ENCODE assay signal across 9 mouse cellular contexts in the genomic region with DNA sequence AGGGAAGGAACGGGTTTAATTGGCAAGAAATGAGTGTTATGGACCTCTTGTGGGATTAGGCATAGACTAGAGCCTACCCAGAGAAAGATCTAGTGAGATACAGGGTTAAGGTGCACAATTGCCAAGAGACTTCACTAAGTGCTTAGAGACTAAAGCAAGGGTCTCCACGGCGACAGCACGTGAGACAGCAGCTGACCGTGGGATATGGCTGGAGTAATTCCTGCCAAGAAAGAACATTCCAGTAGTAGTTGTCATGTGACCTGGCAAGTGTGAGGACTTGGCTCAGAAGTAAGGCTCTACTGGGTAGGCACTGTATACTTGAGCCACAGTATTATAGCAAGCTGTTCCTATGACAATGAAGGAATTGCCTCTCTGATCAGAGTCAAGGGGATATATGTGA. TPM values are rescaled to one million over a fixed set of nuclear protein-coding genes. Genes with fewer than 3 reads are reported as not detected.
DNase-seq lines count a peak whose midpoint lies in the region; ATAC-seq and TF ChIP-seq lines count a peak whose summit lies in the region.
"Had no signal": no experiment of that assay in that cellular context is flagged by ENCODE, and none has a peak within 500 bp of the region (broad histone marks: within the 10 kb centered on the region; RNA-seq: fewer than 3 reads in every experiment).

No protein-coding gene starts in this region.

- peak; percentile 55; the same call in 1 of the 2 replicates for ATAC-seq in forebrain, embryonic 13.5 days
- peak; percentile 82 for ATAC-seq in midbrain, postnatal 0 days (ENCODE audit: low FRiP score)
- no peak for ATAC-seq in midbrain, embryonic 15.5 days (replicated peaks)
- ATAC-seq in stomach, embryonic 15.5 days (ENCODE audit: insufficient read depth, low FRiP score, low read depth) = no peak; the same call in 1 of the 2 replicates
- no peak for ATAC-seq in liver, postnatal 0 days

- no peak overlapping the region for H3K4me2 ChIP-seq in forebrain, embryonic 13.5 days
- no peak overlapping the region for H3K4me2 ChIP-seq in midbrain, postnatal 0 days (ENCODE audit: low read depth, low read length, poor library complexity, severe bottlenecking)
- no peak overlapping the region for H3K4me2 ChIP-seq in midbrain, embryonic 15.5 days
- no peak overlapping the region for H3K4me2 ChIP-seq in stomach, embryonic 15.5 days
- no peak overlapping the region for H3K4me2 ChIP-seq in liver, postnatal 0 days (ENCODE audit: low read depth, low read length)
- H3K4me2 ChIP-seq: liver, embryonic 15.5 days had no signal

- TF ChIP-seq EP300 in liver, postnatal 0 days (IDR thresholded peaks at IDR 0.05; ENCODE audit: low read depth) = no peak

- no peaks in the 10 kb centered on the region for H3K9me3 ChIP-seq in forebrain, embryonic 13.5 days (replicated peaks)
- no peaks in the 10 kb centered on the region for H3K9me3 ChIP-seq in forebrain, embryonic 10.5 days
- no peaks in the 10 kb centered on the region for H3K9me3 ChIP-seq in midbrain, postnatal 0 days (ENCODE audit: low read length)
- H3K9me3 ChIP-seq in midbrain, embryonic 15.5 days = no peaks in the 10 kb centered on the region
- H3K9me3 ChIP-seq in stomach, embryonic 15.5 days = no peaks in the 10 kb centered on the region
- no peaks in the 10 kb centered on the region for H3K9me3 ChIP-seq in liver, postnatal 0 days (ENCODE audit: low read length)
- H3K9me3 ChIP-seq: liver, embryonic 15.5 days had no signal

- no peak overlapping the region for H3K9ac ChIP-seq in forebrain, embryonic 13.5 days
- no peak overlapping the region for H3K9ac ChIP-seq in midbrain, postnatal 0 days (replicated peaks; ENCODE audit: low read length, poor library complexity, severe bottlenecking)
- no peak overlapping the region for H3K9ac ChIP-seq in midbrain, embryonic 15.5 days
- H3K9ac ChIP-seq in stomach, embryonic 15.5 days = no peak overlapping the region
- no peak overlapping the region for H3K9ac ChIP-seq in liver, postnatal 0 days (replicated peaks)
- H3K9ac ChIP-seq: liver, embryonic 15.5 days had no signal

- WGBS in forebrain, embryonic 13.5 days = 64% methylated on average over 5 of the region's 5 CpGs
- WGBS in forebrain, embryonic 10.5 days = 92% methylated on average over 5 of the region's 5 CpGs
- 56% methylated on average over 5 of the region's 5 CpGs for WGBS in midbrain, postnatal 0 days
- 59% methylated on average over 5 of the region's 5 CpGs for WGBS in midbrain, embryonic 15.5 days
- 55% methylated on average over 5 of the region's 5 CpGs for WGBS in stomach, embryonic 15.5 days
- 76% methylated on average over 5 of the region's 5 CpGs for WGBS in liver, postnatal 0 days (ENCODE audit: insufficient replicate concordance)

- peaks cover 15% of the 10 kb centered on the region for H3K4me1 ChIP-seq in forebrain, embryonic 13.5 days
- peaks cover 6% of the 10 kb centered on the region for H3K4me1 ChIP-seq in forebrain, embryonic 10.5 days
- 0 out of 2 replicates have a peak, but pooled peaks cover 4% of the 10 kb centered on the region for H3K4me1 ChIP-seq in midbrain, postnatal 0 days (ENCODE audit: insufficient read depth, low read length)
- peaks cover 19% of the 10 kb centered on the region for H3K4me1 ChIP-seq in midbrain, embryonic 15.5 days
- H3K4me1 ChIP-seq in stomach, embryonic 15.5 days = peaks cover 12% of the 10 kb centered on the region; the same call in 1 of the 2 replicates
- no peaks in the 10 kb centered on the region for H3K4me1 ChIP-seq in liver, postnatal 0 days (ENCODE audit: insufficient read depth)
- H3K4me1 ChIP-seq: liver, embryonic 15.5 days had no signal

- H3K27ac ChIP-seq in forebrain, embryonic 13.5 days = no peak overlapping the region
- no peak overlapping the region for H3K27ac ChIP-seq in forebrain, embryonic 10.5 days
- H3K27ac ChIP-seq in midbrain, postnatal 0 days (ENCODE audit: low read depth, low read length) = no peak overlapping the region
- no peak overlapping the region for H3K27ac ChIP-seq in midbrain, embryonic 15.5 days
- H3K27ac ChIP-seq in stomach, embryonic 15.5 days = peak overlapping the region; percentile 35; the same call in 1 of the 2 replicates
- H3K27ac ChIP-seq in liver, postnatal 0 days (ENCODE audit: low read depth) = no peak overlapping the region
- H3K27ac ChIP-seq: liver, embryonic 15.5 days had no signal

- H3K27me3 ChIP-seq in forebrain, embryonic 13.5 days = no peaks in the 10 kb centered on the region
- no peaks in the 10 kb centered on the region for H3K27me3 ChIP-seq in forebrain, embryonic 10.5 days (ENCODE audit: poor library complexity, severe bottlenecking)
- H3K27me3 ChIP-seq in midbrain, postnatal 0 days (ENCODE audit: insufficient read depth, low read length) = no peaks in the 10 kb centered on the region
- H3K27me3 ChIP-seq in midbrain, embryonic 15.5 days (replicated peaks) = no peaks in the 10 kb centered on the region
- no peaks in the 10 kb centered on the region for H3K27me3 ChIP-seq in stomach, embryonic 15.5 days (replicated peaks)
- H3K27me3 ChIP-seq in liver, postnatal 0 days (ENCODE audit: insufficient read depth, low read length) = no peaks in the 10 kb centered on the region
- H3K27me3 ChIP-seq: liver, embryonic 15.5 days had no signal

- no peak for DNase-seq in forebrain, embryonic 10.5 days (ENCODE audit: extremely low spot score, low spot score)
- DNase-seq in midbrain, postnatal 0 days (ENCODE audit: low spot score) = peak; percentile 91
- DNase-seq in kidney, postnatal 10 days = peak; percentile 63
- DNase-seq in liver, postnatal 0 days = no peak
- no peak for DNase-seq in left cerebral cortex, adult 8-10 months (ENCODE audit: low spot score in 2 of 2)

- peaks cover 5% of the 10 kb centered on the region; the same call in 1 of the 2 replicates for H3K36me3 ChIP-seq in forebrain, embryonic 13.5 days (ENCODE audit: poor library complexity, severe bottlenecking)
- H3K36me3 ChIP-seq in forebrain, embryonic 10.5 days (replicated peaks) = 0 out of 2 replicates have a peak, but pooled peaks cover 5% of the 10 kb centered on the region
- H3K36me3 ChIP-seq in midbrain, postnatal 0 days (ENCODE audit: insufficient read depth, low read length) = no peaks in the 10 kb centered on the region
- H3K36me3 ChIP-seq in midbrain, embryonic 15.5 days (replicated peaks) = no peaks in the 10 kb centered on the region
- H3K36me3 ChIP-seq in stomach, embryonic 15.5 days = no peaks in the 10 kb centered on the region
- no peaks in the 10 kb centered on the region for H3K36me3 ChIP-seq in liver, postnatal 0 days (replicated peaks; ENCODE audit: insufficient read depth, low read length)
- H3K36me3 ChIP-seq: liver, embryonic 15.5 days had no signal

- no peak overlapping the region for H3K4me3 ChIP-seq in forebrain, embryonic 13.5 days
- no peak overlapping the region for H3K4me3 ChIP-seq in forebrain, embryonic 10.5 days
- no peak overlapping the region for H3K4me3 ChIP-seq in midbrain, postnatal 0 days (ENCODE audit: low read depth, low read length)
- no peak overlapping the region for H3K4me3 ChIP-seq in midbrain, embryonic 15.5 days
- H3K4me3 ChIP-seq in stomach, embryonic 15.5 days (replicated peaks) = no peak overlapping the region
- H3K4me3 ChIP-seq in liver, postnatal 0 days (ENCODE audit: low read depth, low read length) = no peak overlapping the region
- H3K4me3 ChIP-seq: liver, embryonic 15.5 days had no signal

- TF ChIP-seq CTCF in midbrain, postnatal 0 days (IDR thresholded peaks at IDR 0.05) = no peak
- no peak for TF ChIP-seq CTCF in liver, postnatal 0 days (IDR thresholded peaks at IDR 0.05; ENCODE audit: low read depth)

RNA-seq across cellular contexts. Expression of gene Ctnnb1, which starts 47.1 kb away (rescaled TPM):
- 645 and 673 TPM in 2 replicates for polyA plus RNA-seq in forebrain, embryonic 13.5 days (2015; fragmentation: Nextera tagmentation; extraction: Ambion mirVana)
- polyA plus RNA-seq in forebrain, embryonic 10.5 days (2016; fragmentation: Nextera tagmentation; extraction: Ambion mirVana) = 647 and 664 TPM in 2 replicates
- 917 and 1,042 TPM in 2 replicates for total RNA-seq in midbrain, postnatal 0 days (2014; rRNA removed)
- 320 and 347 TPM in 2 replicates for polyA plus RNA-seq in midbrain, postnatal 0 days (2015; fragmentation: Nextera tagmentation; extraction: Ambion mirVana)
- 517 and 532 TPM in 2 replicates for polyA plus RNA-seq in midbrain, embryonic 15.5 days (2015; fragmentation: Nextera tagmentation; extraction: Ambion mirVana)
- 502 and 547 TPM in 2 replicates for polyA plus RNA-seq in stomach, embryonic 15.5 days (2015; fragmentation: Nextera tagmentation; extraction: Ambion mirVana)
- 66.5 and 72.7 TPM in 2 replicates for polyA plus RNA-seq in liver, postnatal 0 days (2015; fragmentation: Nextera tagmentation; extraction: Ambion mirVana)
- 100 to 1,000 TPM; 498 to 528 (median 508) TPM for total RNA-seq in left cerebral cortex, adult 8-10 months (2022)

Comparison
In these comparisons a context has a peak if more than half of its experiments do, and no peak if none do; other contexts are left out.
1. ATAC-seq: peak in forebrain, embryonic 13.5 days (single experiment) and midbrain, postnatal 0 days (single experiment); none in midbrain, embryonic 15.5 days (single experiment), stomach, embryonic 15.5 days (single experiment) and liver, postnatal 0 days (single experiment).
2. DNase-seq: peak in midbrain, postnatal 0 days (single experiment) and kidney, postnatal 10 days (single experiment); none in forebrain, embryonic 10.5 days (single experiment), liver, postnatal 0 days (single experiment) and left cerebral cortex, adult 8-10 months (0 of 2).